Mouse (Mus musculus) gastrocnemius, adult 2 months (tissue): ENCODE measurements around the gene Adamtsl1. TPM values are rescaled to one million over a fixed set of nuclear protein-coding genes. Genes with fewer than 3 reads are reported as not detected.

Experiments
- DNase-seq: peaks from one replicate; pipeline ENCODE4 v3.0.0; 2022
- H3K27ac ChIP-seq: fragments of 200-600 bp; 2 replicates; pipeline ENCODE4 v1.8.1; 2022; ENCODE audit warnings: mild to moderate bottlenecking
- H3K4me3 ChIP-seq: fragments of 200-600 bp; 2 replicates; pipeline ENCODE4 v1.8.1; 2022; ENCODE audit warnings: mild to moderate bottlenecking, moderate library complexity
- CTCF ChIP-seq: fragments of 200-600 bp; IDR thresholded peaks from 2 replicates; pipeline ENCODE4 v1.8.1; 2022; ENCODE audit warnings: antibody characterized with exemption, mild to moderate bottlenecking, moderate library complexity
- intact Hi-C: fragments of 180-260 bp; cut with DNase I; formaldehyde crosslinking; loops from one replicate; pipeline ENCODE4 v1.15.1; 2025
- total RNA-seq, 2 experiments: library from RNA; stranded (reverse); gene quantifications; 2 replicates each; pipeline ENCODE4 v1.2.3; 2021

The Adamtsl1 gene
- total RNA-seq, 2 experiments from 2014 or later: 5.7 to 5.9 TPM

DNA sequence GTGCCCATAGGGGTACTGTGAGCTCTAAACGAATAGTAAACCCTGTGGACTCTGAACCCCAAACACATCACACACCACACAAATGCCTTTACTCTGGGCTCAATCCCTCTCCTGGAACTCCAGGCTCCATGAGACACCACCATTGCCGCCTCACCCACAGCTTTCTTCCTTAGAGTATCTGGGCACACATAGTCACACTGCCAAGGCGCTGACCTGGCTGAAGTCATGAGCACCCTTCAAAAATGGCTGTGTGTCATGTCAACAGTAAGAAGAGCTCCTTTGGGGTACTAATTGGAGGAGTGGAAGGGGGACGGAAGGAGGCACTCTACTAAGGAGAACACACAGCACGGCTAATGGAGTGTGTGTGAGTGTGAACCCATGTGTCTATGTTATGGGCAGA, 554.4 kb downstream of the Adamtsl1 start:
- no peak for TF ChIP-seq CTCF
- intact Hi-C loops: no loop called here
- 0 out of 2 replicates have a peak overlapping the region, but pooled peaks have one; percentile 20 for H3K27ac ChIP-seq
- DNase-seq: no peak
- no peak overlapping the region for H3K4me3 ChIP-seq

DNA sequence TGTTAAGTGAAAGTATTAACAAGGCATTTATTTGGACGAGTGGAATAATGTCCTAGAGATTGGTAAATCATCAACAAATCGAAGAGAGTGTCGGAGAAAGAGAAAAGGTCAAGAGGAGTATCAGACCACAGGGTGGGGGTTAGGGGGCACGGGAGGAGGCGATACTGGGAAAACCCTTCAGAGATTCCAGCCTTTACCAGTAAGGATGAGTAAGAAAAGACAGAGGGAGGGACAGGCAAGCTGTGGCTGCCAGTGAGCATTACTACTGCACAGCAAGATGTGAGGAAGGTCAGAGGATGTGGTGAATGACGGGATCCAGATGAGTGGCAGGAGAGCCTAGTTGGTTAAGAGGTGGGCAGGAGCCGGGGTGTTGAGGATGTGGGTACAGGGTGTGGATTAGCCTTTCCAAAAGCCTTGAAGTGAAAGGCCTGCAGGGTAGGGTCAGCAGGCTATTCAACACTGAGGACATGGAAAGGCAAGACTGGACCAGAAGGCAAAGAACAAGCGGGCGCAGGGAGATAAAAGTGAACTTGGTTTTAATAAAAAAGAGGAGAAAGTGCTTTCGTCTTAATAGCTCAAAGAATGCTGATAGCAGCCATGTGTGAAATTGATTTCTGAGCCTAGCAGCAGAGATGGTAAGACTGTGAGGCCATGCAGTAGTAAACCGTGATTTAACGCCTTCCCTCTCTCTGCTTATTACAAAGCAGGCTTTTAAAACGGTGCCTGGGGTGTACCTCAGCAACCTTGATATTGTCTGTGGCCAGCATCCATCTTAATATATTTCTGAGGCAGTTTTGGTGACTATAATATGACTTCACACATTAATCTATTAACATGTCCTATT, 555.1 kb downstream of the Adamtsl1 start:
- TF ChIP-seq CTCF: no peak
- Histone ChIP-seq H3K27ac (0 out of 2 replicates have a peak overlapping the region, but pooled peaks have one; percentile 31), H3K4me3 (no peak overlapping the region)
- intact Hi-C loops: no loop called here
- no peak for DNase-seq

DNA sequence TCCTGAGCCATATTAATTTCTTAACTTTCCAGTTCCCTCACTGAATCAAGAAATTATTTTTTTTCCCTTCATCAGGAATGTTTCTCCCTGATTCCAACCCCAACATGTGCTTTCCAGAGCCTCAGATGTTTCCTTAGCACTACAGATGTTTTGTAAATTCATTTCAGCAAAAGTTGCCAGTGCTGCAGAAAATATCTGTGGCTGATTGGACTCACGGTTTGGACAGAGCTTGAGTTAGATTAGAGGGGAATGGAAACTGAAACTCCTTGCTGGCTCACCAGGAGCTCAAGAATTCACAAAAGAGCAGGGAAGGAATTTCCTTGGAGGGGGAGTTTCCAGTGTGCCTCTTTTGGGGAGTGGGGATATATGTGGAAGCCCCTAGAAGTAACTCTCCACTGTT, 560.9 kb downstream of the Adamtsl1 start:
- DNase-seq: peak; percentile 18
- H3K4me3 ChIP-seq: peak overlapping the region; percentile 28; the same call in 1 of the 2 replicates
- peak overlapping the region; percentile 48 for H3K27ac ChIP-seq
- no peak for TF ChIP-seq CTCF
- intact Hi-C loops: no loop called here

DNA sequence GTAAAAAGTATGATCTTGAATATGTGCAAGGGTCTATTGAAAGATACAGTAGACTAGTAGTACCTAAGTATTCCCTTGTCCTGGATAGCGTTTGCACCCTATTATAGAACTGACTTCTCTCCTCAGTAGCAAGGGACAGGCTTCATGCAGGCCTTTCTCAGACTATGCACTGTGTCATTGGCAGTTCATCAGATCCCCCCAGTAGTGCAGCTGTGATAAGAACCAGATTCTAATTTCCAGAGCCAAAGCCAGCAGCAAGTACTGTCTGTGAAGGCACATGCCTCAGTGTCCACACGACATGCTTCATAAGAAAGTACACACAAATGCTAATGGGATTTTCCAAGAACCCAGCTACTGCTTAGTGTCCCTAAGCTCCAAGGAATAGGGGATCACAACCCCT, 563.4 kb downstream of the Adamtsl1 start:
- Histone ChIP-seq H3K4me3 (no peak overlapping the region), H3K27ac (no peak overlapping the region)
- intact Hi-C loops: no loop called here
- TF ChIP-seq CTCF: no peak
- no peak for DNase-seq

DNA sequence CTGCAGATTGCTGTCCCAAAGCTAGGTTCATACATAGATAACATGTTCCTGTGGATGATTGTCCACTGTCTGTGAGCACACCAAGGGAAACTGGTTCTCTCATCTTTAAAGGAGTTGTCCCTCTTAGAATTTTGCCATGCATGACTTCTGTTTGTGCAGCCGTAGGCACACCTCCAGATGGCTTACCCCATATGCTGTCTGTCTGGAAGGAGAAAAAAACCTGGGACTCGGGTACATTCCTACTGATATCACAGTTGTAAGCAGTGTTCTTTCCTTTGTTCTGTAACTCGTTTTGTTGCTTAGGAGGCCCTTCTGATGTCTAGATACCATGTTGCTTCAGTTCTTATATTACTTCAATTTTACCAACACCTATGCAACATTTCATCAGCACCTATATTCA, 563.9 kb downstream of the Adamtsl1 start:
- TF ChIP-seq CTCF: no peak
- H3K4me3 ChIP-seq: no peak overlapping the region
- no peak overlapping the region for H3K27ac ChIP-seq
- no peak for DNase-seq
- intact Hi-C loops: no loop called here

DNA sequence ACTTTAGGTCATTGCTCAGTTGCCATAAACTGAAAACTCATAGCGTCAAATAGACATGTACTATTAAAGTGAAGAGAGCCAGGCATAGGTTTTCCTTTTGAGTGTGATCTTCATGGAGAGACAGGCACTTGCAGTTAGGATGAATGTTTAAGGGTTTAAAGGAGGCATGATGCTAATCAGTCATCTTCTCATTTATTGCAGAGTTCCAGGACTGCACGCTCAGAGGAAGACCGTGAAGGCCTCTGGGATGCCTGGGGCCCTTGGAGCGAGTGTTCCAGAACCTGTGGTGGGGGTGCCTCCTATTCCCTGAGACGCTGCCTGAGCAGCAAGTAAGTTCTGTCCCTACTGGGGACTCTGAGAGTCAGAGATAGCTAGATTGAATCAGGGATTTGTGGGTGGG, 573.5 kb downstream of the Adamtsl1 start:
- TF ChIP-seq CTCF: no peak
- no peak for DNase-seq
- intact Hi-C loops: no loop called here
- no peak overlapping the region for H3K27ac ChIP-seq
- no peak overlapping the region for H3K4me3 ChIP-seq

DNA sequence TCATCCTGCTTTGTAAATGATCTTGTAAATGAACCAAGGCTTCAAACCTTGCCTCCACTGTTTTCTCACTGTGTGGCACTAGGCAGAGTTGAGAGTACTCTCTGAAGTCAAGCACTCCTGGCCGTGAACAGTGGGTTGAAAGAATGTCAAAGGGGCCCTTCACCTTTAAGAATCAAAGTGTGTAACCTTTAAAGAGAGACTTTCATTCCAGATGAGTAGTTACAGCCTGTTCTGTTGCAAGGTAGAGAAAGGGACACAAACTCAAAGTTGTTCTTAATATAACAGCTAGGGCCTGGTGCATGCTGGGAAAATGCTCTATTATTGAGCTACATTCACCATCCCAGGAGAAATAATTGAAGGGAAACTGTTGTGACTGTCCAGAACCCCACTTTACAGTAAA, 589.2 kb downstream of the Adamtsl1 start:
- DNase-seq: no peak
- Histone ChIP-seq H3K27ac (no peak overlapping the region), H3K4me3 (no peak overlapping the region)
- no peak for TF ChIP-seq CTCF
- intact Hi-C loops: no loop called here

DNA sequence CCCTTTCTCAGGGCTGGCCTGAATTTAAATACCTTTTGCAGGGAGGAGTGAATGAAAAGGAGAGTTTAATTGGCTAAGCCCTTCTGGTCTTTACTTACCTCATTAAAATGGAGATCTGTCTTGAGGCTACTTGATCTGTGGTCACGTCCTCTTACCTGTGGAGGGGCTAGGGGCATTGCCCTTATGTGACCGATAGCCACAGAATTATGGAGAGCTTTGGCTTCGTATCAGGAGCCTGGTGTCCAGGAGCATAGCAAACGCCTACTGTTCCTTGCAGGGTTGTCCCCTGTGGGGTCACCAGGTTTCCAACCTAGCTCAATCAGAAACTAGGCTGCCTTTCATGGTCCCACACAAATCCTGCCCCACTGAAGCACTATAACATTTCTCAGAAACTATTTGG, 594.4 kb downstream of the Adamtsl1 start:
- intact Hi-C loops: no loop called here

DNA sequence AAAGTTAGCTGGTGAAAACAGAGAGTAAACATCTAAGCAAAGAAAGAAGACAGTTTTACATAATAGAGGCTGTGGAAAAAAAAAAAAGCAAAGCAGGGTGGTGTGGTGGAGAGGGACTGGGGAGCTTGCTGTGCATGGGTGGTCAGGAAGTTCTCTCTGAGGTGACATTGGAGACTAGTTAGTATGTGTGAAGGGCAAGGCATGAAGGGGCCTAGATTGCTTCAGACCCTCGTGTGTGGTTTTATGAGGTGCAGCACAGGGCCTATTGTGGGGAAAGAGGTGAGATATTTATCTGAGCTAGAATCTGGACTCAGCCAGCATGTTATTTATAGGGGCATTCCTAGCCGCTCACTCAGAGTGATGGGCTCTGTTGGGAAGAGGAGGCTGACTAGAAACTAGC, 605.1 kb downstream of the Adamtsl1 start:
- H3K4me3 ChIP-seq: no peak overlapping the region
- TF ChIP-seq CTCF: no peak
- DNase-seq: no peak
- intact Hi-C loops: no loop called here
- H3K27ac ChIP-seq: no peak overlapping the region

More for the DNA sequence above, 594.4 kb downstream of the Adamtsl1 start:
- no peak overlapping the region for H3K4me3 ChIP-seq
- DNase-seq: no peak
- no peak overlapping the region for H3K27ac ChIP-seq
- TF ChIP-seq CTCF: no peak

DNA sequence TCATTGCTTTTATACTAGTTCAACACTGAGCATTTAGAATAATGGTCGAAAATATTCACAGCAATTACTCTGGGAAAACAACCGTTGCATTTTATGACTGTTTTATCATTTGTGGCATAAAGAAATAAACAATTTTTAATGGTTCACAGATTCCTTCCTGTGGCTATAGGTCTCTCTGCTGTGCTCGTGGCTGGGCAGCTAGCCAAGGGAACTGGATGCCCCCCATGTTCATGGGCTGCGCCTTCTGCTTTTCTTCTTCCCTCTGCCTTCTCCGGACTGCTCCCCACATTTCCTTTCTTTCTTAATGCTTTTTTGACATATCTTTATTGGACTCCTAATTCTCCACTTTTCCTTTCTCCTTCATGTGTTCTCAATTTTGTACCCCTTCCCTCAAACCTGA, 608.5 kb downstream of the Adamtsl1 start:
- intact Hi-C loops: no loop called here
- Histone ChIP-seq H3K27ac (no peak overlapping the region), H3K4me3 (no peak overlapping the region)
- no peak for TF ChIP-seq CTCF
- DNase-seq: no peak

DNA sequence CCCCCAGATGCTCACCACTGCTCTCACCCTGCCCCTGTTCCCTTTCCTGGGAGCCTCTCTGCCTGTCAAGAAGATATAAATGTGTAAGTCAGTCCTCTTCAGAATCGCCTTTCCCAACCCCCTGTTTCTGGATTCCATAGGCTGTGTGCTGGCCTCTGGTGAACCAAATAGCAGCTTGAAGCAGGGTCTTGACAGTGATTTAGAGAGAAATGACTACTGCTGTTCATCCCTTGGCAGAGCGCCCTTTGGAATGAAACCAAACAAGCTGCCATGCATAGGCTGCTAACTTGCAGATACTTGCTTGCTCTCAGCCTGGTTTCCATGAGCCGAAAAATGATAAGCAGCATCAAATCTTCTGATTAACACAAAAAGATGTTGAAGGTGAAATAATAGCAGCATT, 610.4 kb downstream of the Adamtsl1 start:
- intact Hi-C loops: no loop called here
- H3K4me3 ChIP-seq: no peak overlapping the region
- H3K27ac ChIP-seq: no peak overlapping the region
- DNase-seq: no peak
- no peak for TF ChIP-seq CTCF

DNA sequence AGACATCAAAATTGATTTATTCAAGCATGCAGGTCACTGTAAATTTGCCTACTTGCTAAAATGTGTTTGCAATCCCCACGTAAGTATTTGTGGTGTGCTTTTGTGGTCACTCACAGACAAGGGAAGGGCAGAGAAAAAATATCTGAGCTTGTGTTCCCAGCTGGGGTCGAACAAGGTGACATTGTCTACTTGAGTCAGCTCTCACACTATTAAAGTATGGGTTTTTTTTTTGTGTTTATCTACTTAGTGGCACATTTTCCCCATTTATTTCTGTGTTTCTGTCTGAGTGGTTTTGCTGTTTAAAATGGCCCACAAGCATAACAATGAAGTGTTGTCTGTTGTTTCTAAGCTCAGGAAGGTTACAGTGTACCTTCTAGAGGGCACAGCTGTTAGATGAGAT, 612.7 kb downstream of the Adamtsl1 start:
- H3K4me3 ChIP-seq: no peak overlapping the region
- no peak for DNase-seq
- intact Hi-C loops: no loop called here
- no peak overlapping the region for H3K27ac ChIP-seq
- TF ChIP-seq CTCF: no peak

DNA sequence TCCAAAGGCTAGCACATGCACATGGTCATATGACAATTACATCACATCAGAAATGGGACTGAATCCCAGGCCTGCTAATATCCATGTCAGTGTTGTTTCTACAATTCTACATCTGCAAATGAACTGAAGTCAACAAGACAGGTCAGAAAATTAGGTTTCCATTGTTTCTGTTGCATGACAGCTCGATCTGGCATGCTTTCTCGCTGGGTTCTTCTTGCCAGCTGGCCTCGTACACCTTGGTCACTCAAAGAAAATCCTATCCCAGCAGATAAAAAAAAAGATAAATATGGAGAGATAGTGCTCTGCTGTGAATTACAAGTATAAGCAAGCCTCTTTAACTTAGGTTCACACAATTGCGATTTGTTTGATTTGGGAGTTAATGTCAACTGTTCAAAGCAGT, 644.6 kb downstream of the Adamtsl1 start:
- Histone ChIP-seq H3K4me3 (no peak overlapping the region), H3K27ac (no peak overlapping the region)
- no peak for TF ChIP-seq CTCF
- DNase-seq: no peak
- intact Hi-C loops: no loop called here

DNA sequence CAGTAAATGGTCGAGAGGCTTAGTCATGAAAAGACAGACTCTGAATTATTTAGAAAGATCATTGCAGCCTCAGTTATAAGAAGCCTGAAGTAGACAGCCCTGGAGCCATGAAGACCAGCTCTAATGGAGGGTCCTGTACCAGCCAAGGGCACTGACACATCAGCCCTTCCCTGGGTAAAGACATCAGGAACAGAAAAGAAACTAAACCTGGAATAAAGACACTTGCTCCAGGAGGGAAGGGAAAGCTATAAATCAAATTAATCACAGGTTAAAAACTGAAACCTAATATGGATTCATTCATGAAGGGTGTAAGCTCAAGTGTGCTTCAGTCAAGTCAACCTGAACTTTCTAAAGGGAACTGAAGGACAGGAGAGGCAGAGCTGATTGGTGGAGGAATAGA, 645.4 kb downstream of the Adamtsl1 start:
- Histone ChIP-seq H3K27ac (no peak overlapping the region), H3K4me3 (no peak overlapping the region)
- no peak for TF ChIP-seq CTCF
- no peak for DNase-seq
- intact Hi-C loops: no loop called here
